Mouse (Mus musculus): ENCODE data around the gene Rnf220.

The Rnf220 gene

DNA sequence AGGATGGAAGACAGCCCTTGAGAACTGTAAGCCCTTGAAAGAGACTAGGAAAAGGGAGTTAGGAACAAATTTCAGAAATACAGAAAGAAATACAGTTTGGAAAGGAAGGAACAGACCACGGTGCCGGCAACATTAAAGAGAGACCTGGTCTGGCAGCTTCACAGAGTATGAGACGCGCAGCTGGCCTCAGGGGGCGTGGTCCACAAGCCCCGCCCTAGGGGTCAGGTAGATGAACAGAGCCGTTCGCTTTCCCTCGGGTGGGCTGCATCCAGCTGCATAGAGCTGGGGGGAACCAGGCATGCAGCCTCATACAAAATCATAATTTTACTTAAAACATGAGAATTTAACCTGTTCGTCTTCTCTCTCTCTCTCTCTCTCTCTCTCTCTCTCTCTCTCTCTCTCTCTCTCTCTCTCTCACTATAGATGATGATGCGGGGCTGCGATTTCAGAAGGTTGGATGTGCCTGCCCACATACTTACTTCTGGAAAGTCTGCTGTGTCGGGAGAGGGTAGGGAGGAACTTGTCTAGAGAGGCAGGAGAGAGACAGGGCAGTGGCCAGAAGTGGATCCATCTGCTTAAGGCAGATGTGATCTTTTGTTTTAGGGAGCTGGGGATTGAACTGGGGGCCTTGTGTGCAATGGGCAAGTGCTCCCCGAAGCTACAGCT, 59.7 kb downstream of the Rnf220 start:
- no peak for DNase-seq (ENCODE audit: low read depth)

DNA sequence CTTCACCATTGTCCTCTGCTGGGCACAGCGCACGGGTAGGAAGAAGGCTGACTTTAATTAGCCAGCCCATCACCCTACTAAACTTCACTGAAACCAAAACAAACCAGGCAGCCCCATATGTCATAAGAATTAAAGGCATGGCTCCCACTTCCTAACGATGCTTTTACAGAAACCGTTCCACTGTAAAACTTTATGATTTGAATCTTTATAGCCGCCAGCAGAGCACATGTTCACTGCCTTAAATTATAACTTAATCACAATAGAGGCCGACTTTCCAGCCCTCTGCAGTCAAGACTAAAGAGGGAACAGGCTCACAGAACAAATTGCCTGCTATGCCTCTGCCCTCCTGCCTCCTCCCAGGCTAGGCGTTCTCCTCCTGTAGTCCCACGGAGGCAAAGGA, 62.5 kb downstream of the Rnf220 start:
- no peak for DNase-seq (ENCODE audit: low read depth)

DNA sequence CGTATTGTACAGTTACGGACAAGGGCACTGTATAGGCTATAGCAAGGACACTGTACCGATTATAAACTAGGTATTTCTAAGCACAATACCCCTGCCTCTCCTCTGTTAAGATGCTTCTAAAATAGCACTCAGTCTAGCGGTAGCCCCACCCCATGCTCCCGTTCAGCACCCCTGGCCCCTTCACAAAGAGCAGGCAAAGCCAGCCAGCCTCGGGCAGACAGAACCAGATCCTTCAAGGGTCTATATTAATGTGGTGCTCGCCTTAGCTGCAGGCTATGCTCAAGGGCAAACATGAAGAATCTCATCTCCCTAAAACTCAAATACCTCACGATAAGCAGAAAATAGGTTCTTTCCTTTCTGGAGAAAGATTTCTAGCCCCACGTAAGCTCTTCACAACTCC, 67.2 kb downstream of the Rnf220 start:
- no peak for DNase-seq (ENCODE audit: low read depth)

DNA sequence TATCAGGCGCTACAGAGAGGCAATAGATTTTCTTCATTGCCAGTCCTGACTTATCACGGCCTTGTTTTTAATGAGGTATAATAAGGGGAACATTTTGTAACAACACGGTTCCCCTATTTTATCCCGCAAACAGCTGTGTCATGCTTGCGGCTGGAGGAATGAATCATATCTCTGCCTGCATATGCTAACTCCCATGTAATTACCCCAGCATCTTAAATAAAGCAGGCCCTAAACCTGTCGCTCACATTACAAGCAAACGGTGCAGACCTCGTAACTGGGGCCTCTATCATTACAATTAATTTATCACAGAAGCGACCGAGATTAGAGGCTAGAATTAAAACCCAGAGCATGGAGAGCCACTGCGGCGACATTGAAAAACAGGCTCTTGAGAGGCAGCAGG, 69.3 kb downstream of the Rnf220 start:
- no peak for DNase-seq (ENCODE audit: low read depth)

DNA sequence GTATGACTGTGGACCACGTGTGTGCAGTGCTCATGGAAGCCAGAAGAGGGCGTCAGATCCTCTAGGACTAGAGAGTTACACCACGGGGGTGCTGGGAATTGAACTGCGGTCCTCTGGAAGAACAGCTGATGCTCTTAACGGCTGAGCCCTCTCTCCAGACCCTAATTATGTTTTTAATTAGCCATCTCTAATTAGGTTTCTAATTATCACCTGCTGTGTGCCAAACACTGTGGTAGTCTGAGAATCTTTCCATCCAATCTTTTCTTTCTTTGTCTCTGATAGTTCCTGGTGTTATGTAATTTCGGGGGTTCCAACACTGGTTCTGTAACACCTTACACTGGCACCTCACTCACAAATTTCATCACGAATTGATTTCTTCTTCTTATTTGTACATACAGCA, 75.8 kb downstream of the Rnf220 start:
- DNase-seq (ENCODE audit: low read depth), result no peak

DNA sequence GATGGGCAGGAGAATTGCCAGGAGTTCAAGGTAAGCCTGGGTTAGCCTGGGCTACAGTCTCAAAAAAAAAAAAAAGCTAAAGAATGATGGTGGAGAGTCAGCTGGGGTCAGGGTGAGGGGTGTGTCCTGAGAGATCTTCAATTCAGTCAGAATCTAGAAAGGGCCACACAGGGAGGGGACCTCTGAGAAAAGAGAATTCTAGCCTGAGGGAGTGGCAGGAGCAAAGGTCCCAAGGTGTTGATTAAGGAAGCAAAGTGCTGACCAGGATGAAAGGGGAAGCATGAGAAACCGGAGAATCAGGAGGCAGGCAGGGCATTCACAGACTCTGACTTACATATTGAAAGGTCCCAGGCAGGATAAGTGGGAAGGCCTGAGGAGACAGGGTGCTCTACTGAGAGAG, 80.0 kb downstream of the Rnf220 start:
- DNase-seq (ENCODE audit: low read depth), result no peak

DNA sequence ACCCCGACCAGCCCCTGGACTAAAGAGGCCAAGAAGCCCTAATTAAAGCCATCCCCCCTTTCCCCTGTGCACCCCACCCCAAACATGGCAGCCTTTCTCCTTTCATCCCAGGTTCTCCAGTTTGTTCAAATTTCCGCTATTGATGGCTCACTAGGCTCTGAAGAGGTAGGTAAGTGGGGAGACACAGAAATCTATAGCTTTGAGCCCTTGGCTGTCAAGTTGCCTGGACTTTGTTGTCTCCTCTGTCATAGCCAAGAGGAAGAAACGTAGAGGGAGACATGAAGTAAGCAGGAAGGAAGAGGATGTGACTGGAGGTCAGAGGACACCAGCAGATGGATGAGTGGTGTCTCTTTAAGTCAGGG, 86.8 kb downstream of the Rnf220 start:
- no peak for DNase-seq (ENCODE audit: low read depth)

DNA sequence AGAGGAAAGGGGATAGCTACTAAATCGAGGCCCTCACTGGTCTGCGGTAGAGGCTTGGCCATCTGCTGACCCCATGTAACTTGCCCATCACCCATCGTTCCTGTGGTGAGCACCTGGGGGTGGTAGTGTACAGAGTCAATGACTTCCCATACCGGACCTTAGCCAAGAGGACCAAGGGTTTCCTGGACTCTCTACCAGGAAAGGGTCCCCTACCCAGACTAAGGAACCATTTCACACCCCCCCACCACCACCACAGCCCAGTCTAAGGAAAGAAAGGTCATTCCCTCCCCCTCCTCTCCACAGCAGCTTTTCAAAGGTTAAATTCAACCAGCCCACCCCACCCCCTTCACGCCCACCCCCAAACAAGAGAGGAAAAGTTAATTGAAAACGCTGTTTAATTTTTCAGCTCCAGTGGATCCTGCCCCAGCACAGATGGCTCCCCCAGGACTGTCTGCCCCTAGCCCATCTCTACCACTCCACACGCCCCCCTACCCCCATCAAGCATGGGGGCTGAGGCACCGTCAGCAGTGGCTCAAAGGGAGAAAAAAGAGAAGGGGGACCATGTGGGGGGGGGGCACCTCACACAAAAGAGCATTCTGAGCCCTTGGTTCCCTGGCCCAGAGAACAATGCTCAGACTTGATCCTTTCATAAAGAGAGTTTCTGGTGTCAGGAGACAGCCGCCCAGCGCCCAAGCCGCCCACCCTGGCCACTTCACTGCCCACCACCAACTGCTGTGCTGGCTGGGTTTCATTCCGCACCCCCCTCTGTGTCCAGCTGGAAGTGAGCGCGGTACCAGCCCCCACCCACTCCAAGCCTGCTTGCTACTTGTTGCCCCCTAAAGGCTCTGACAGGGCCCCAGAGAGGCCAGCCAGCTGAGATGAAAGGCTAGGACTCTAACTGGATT, 87.5 kb downstream of the Rnf220 start:
- DNase-seq (ENCODE audit: low read depth), result no peak

- no peak for DNase-seq (ENCODE audit: low read depth)
Measured at GRCm38 (mm10) chr4:117407945-117408344, 88.9 kb downstream of the Rnf220 start.

- DNase-seq (ENCODE audit: low read depth), result no peak
Measured at GRCm38 (mm10) chr4:117405999-117406398, 90.9 kb downstream of the Rnf220 start.

- no peak for DNase-seq (ENCODE audit: low read depth)
Measured at GRCm38 (mm10) chr4:117405211-117405610, 91.6 kb downstream of the Rnf220 start.

GRCm38 (mm10) chr4:117403411-117403810, 93.4 kb downstream of the Rnf220 start:
- DNase-seq (ENCODE audit: low read depth), result no peak

DNA sequence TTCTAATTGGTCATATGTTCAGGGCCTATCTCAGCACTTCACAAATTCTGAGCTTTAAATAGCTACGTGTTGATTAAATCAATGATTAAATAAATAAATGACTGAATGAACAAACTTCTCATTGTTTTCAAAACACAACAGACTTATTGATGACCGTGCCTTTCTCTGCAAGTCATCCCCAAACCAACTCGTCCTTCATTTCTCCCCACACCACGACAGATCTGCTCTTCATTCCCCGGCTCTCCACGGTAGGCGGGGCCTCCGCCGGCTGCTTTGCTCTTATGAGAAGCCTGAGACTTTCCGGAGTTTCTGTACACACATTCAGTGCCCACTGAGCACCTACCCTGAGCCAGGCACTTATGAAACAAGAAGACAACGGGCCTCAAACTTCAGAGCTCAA, 99.7 kb downstream of the Rnf220 start:
- no peak for DNase-seq (ENCODE audit: low read depth)

DNA sequence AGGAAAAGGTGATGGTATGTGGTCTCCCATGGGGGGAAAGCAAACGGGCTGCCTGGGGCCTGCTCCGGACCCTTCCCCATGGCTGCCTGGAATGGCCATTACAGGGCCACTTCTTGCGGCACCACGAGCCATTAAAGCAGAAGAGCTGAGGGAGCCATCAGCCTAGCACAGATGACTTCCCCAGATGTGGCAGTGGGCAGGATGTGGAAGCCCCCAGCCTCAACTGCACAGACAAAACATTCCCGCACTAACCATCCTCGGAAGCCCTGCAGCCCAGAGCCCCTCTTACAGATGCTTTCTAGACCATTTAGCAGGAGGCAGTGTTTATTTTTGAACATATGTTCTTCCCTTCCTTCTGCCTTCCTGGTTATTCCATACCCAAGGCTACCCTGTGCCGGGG, 103.8 kb downstream of the Rnf220 start:
- DNase-seq (ENCODE audit: low read depth), result no peak

- no peak for DNase-seq (ENCODE audit: low read depth)
Measured at GRCm38 (mm10) chr4:117392391-117392790, 104.5 kb downstream of the Rnf220 start.

- no peak for DNase-seq (ENCODE audit: low read depth)
Measured at GRCm38 (mm10) chr4:117391966-117392365, 104.9 kb downstream of the Rnf220 start.

DNA sequence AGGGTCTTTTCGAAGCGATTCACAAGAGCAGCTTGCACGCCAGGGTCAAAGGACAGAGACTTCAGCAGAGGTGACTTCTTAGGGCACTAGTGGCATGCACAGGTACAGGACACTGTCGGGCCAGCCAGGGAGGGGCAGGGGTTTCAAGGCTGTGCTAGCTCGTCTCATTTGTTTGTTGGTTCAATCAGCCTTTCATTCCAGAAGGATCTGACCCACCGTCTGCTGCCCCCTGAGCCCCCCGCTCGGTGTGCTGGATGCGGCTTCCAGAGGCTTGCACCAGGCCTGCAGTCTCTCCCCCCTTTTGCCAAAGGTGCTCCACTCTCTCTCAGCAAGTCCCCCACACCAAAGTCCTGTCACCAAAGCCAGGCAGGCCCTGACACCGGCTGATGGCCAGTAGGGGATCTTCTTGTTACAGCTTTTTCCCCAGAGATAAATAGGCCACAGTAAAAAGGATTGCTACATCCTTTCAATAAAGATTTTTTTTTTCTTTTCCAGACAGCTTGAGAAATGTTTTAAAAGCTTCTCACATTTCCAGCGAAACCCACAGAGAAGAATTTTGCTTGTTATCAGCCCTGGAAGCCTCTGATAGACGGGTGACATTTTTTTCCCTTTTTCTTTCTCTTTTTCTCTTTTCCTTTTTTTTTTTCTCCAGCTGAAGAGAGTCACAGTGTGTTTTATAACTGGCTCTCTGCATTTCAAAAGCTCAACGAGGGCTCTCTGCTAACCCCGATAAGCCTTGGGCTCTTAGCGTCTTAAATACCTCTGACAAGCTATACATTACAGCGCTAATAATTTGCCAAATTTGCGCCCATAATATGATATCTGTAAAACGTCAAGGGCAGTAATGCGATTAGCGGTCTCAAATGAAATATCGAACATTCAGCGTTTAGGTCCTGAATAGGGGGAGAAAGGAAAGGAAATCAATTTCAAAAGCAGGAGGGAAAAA, 105.7 kb downstream of the Rnf220 start:
- no peak for DNase-seq (ENCODE audit: low read depth)

- no peak for DNase-seq (ENCODE audit: low read depth)
Measured at GRCm38 (mm10) chr4:117389264-117390054, 107.4 kb downstream of the Rnf220 start.

- no peak for DNase-seq (ENCODE audit: low read depth)
Measured at GRCm38 (mm10) chr4:117385247-117385646, 111.6 kb downstream of the Rnf220 start.

DNA sequence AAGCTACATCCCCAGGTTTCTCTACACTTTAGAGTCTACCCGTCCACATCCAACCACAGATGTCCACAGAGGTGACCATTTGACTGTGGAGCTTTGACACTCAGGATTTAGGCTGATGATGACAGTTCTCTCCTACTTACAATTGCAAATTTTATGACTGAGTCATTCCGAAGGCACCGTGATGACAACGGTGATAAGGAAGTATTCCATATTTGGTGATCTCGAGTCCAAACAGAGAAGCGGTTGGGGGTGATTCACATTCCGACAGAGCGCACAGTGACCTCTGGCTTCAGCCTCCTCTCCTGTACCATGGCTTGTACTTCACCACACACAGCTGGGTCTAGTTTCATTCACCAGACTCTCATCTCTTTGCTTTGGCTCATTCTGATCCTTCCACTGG, 115.0 kb downstream of the Rnf220 start:
- no peak for DNase-seq (ENCODE audit: low read depth)

DNA sequence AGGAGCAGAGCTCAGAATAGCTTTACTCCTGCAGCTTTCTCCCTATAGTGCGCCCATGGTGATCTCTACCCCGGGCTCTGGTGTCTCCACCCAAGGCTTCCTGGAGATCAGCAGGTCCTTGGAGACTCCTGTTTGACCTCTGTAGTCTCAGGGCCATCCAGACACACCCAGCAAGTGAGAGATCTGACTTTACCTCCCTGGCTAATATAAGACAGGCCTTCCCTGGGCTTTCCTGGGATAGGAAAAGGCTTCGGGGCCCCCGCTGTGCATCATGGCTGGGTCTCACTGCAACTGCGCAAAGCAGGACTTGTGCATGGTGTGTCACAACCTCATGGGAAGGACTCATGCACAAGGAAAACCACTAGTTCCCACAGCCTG, 116.3 kb downstream of the Rnf220 start:
- DNase-seq (ENCODE audit: low read depth), result no peak
